Mouse (Mus musculus): ENCODE data around the gene Kncn.

GRCm38 (mm10) chr4:115937061-115937976 is 53.1 kb downstream of the Kncn start:
- TF ChIP-seq CTCF (IDR thresholded peaks at IDR 0.05; ENCODE audit: low read depth, low read length) (no peak), TAL1 (conservative IDR thresholded peaks at IDR 0.05; ENCODE audit: low read depth, low read length) (no peak), GATA1 (IDR thresholded peaks at IDR 0.05; ENCODE audit: borderline replicate concordance, low read length) (no peak)

Data from G1E (cell line).